Mouse (Mus musculus) neural tube, embryonic 15.5 days (tissue): ENCODE results near the gene Myo6. TPM values are rescaled to one million over a fixed set of nuclear protein-coding genes. Genes with fewer than 3 reads are reported as not detected.
A peak's percentile ranks its signal among the peaks of the same experiment; 100 is the strongest.

ENCODE experiments used
- ATAC-seq: fragments of 200-750 bp; cut with Nextera tagmentation; 2 replicates; pipeline ENCODE4 v1.8.0; 2017; ENCODE audit warnings: mild to moderate bottlenecking, moderate TSS enrichment, moderate library complexity; ENCODE audit not compliant: low FRiP score
- H3K27ac ChIP-seq: fragments of 300-500 bp; sonication (generic); replicated peaks from 2 replicates; pipeline ENCODE4 v1.5.1; 2015; ENCODE audit warnings: mild to moderate bottlenecking, inconsistent platforms
- H3K27me3 ChIP-seq: fragments of 300-500 bp; sonication (generic); replicated peaks from 2 replicates; pipeline ENCODE4 v1.6.1; 2015; ENCODE audit warnings: inconsistent platforms
- H3K36me3 ChIP-seq: fragments of 300-500 bp; sonication (generic); 2 replicates; pipeline ENCODE4 v1.6.1; 2015; ENCODE audit warnings: inconsistent platforms
- H3K4me1 ChIP-seq: fragments of 300-500 bp; sonication (generic); 2 replicates; pipeline ENCODE4 v1.6.1; 2015; ENCODE audit warnings: inconsistent platforms
- H3K4me2 ChIP-seq: fragments of 300-500 bp; sonication (generic); 2 replicates; pipeline ENCODE4 v1.6.1; 2015; ENCODE audit warnings: inconsistent platforms, mild to moderate bottlenecking, moderate library complexity
- H3K4me3 ChIP-seq: fragments of 300-500 bp; sonication (generic); replicated peaks from 2 replicates; pipeline ENCODE4 v1.5.1; 2015; ENCODE audit warnings: mild to moderate bottlenecking, inconsistent platforms
- H3K9ac ChIP-seq: fragments of 300-500 bp; sonication (generic); replicated peaks from 2 replicates; pipeline ENCODE4 v1.6.1; 2015; ENCODE audit warnings: mild to moderate bottlenecking, inconsistent platforms
- H3K9me3 ChIP-seq: fragments of 300-500 bp; sonication (generic); replicated peaks from 2 replicates; pipeline ENCODE4 v1.6.1; 2016; ENCODE audit warnings: inconsistent platforms
- WGBS: fragments of 180-500 bp; shearing (Covaris S2); methylation state at CpG from one replicate; pipeline ENCODE4 v1.1.7; 2015; ENCODE audit warnings: mixed read lengths; 5-methylcytosine and 5-hydroxymethylcytosine counted together
- polyA plus RNA-seq: library from polyadenylated mRNA; unstranded; fragments of >200 nt; fragmentation: Nextera tagmentation; extraction: Ambion mirVana; gene quantifications from 2 replicates; pipeline ENCODE4 v1.2.1, GENCODE M21; 2015

The Myo6 gene
- polyA plus RNA-seq, 1 experiment from 2014 or later, result 18.1 TPM

GRCm38 (mm10) chr9:80277770-80278169 lies 112.9 kb downstream of the Myo6 start:
- Histone ChIP-seq H3K4me2 (no peak overlapping the region), H3K4me3 (no peak overlapping the region), H3K4me1 (no peaks in the 10 kb centered on the region), H3K9ac (no peak overlapping the region), H3K36me3 (peaks cover 6% of the 10 kb centered on the region; the same call in 1 of the 2 replicates), H3K27ac (no peak overlapping the region), H3K9me3 (no peaks in the 10 kb centered on the region), H3K27me3 (no peaks in the 10 kb centered on the region)
- no peak for ATAC-seq
- WGBS, result 85% methylated on average over 6 of the region's 6 CpGs

GRCm38 (mm10) chr9:80280724-80281123 lies 115.9 kb downstream of the Myo6 start:
- ATAC-seq, result no peak
- Histone ChIP-seq H3K4me1 (no peaks in the 10 kb centered on the region), H3K4me3 (no peak overlapping the region), H3K9me3 (no peaks in the 10 kb centered on the region), H3K27me3 (no peaks in the 10 kb centered on the region), H3K36me3 (peaks cover 11% of the 10 kb centered on the region), H3K9ac (no peak overlapping the region), H3K27ac (no peak overlapping the region), H3K4me2 (no peak overlapping the region)
- 95% methylated on average over 1 of the region's 1 CpGs for WGBS

- no peak overlapping the region for H3K4me2 ChIP-seq
- H3K4me3 ChIP-seq, result no peak overlapping the region
- no peaks in the 10 kb centered on the region for H3K4me1 ChIP-seq
- ATAC-seq, result no peak
- no peaks in the 10 kb centered on the region for H3K9me3 ChIP-seq
- H3K27ac ChIP-seq, result no peak overlapping the region
- H3K9ac ChIP-seq, result no peak overlapping the region
- WGBS, result 98% methylated on average over 3 of the region's 3 CpGs
- peaks cover 10% of the 10 kb centered on the region for H3K36me3 ChIP-seq
- H3K27me3 ChIP-seq, result no peaks in the 10 kb centered on the region
These were observed 117.6 kb downstream of the Myo6 start for GRCm38 (mm10) chr9:80282426-80282825.

- Histone ChIP-seq H3K4me2 (no peak overlapping the region), H3K9me3 (no peaks in the 10 kb centered on the region), H3K36me3 (peaks cover 7% of the 10 kb centered on the region), H3K9ac (no peak overlapping the region), H3K27me3 (no peaks in the 10 kb centered on the region), H3K4me3 (no peak overlapping the region), H3K27ac (no peak overlapping the region), H3K4me1 (no peaks in the 10 kb centered on the region)
- ATAC-seq, result no peak
- WGBS, result 87% methylated on average over 2 of the region's 2 CpGs
These were observed 119.8 kb downstream of the Myo6 start for GRCm38 (mm10) chr9:80284539-80285174.

GRCm38 (mm10) chr9:80286845-80287244 lies 122.0 kb downstream of the Myo6 start:
- H3K27ac ChIP-seq, result no peak overlapping the region
- no peaks in the 10 kb centered on the region for H3K4me1 ChIP-seq
- H3K4me3 ChIP-seq, result no peak overlapping the region
- peaks cover 7% of the 10 kb centered on the region for H3K36me3 ChIP-seq
- 82% methylated on average over 7 of the region's 7 CpGs for WGBS
- no peak for ATAC-seq
- no peak overlapping the region for H3K4me2 ChIP-seq
- no peaks in the 10 kb centered on the region for H3K27me3 ChIP-seq
- no peak overlapping the region for H3K9ac ChIP-seq
- H3K9me3 ChIP-seq, result no peaks in the 10 kb centered on the region

GRCm38 (mm10) chr9:80293056-80293584 lies 128.3 kb downstream of the Myo6 start:
- ATAC-seq, result no peak
- no peak overlapping the region for H3K9ac ChIP-seq
- H3K4me1 ChIP-seq, result no peaks in the 10 kb centered on the region
- H3K4me3 ChIP-seq, result no peak overlapping the region
- H3K27ac ChIP-seq, result no peak overlapping the region
- 66% methylated on average over 2 of the region's 2 CpGs for WGBS
- H3K27me3 ChIP-seq, result no peaks in the 10 kb centered on the region
- peaks cover 7% of the 10 kb centered on the region for H3K36me3 ChIP-seq
- no peak overlapping the region for H3K4me2 ChIP-seq
- H3K9me3 ChIP-seq, result no peaks in the 10 kb centered on the region

GRCm38 (mm10) chr9:80296086-80296485 lies 131.3 kb downstream of the Myo6 start:
- Histone ChIP-seq H3K36me3 (peaks cover 5% of the 10 kb centered on the region), H3K4me2 (no peak overlapping the region), H3K4me1 (no peaks in the 10 kb centered on the region), H3K9ac (no peak overlapping the region), H3K4me3 (no peak overlapping the region), H3K9me3 (no peaks in the 10 kb centered on the region), H3K27me3 (no peaks in the 10 kb centered on the region), H3K27ac (no peak overlapping the region)
- WGBS, result 84% methylated on average over 4 of the region's 4 CpGs
- ATAC-seq, result no peak

- WGBS, result 94% methylated on average over 9 of the region's 9 CpGs
- Histone ChIP-seq H3K4me1 (no peaks in the 10 kb centered on the region), H3K27me3 (no peaks in the 10 kb centered on the region), H3K9ac (no peak overlapping the region), H3K9me3 (no peaks in the 10 kb centered on the region), H3K4me2 (no peak overlapping the region), H3K36me3 (no peaks in the 10 kb centered on the region), H3K4me3 (no peak overlapping the region), H3K27ac (no peak overlapping the region)
- ATAC-seq, result no peak
These were observed 134.2 kb downstream of the Myo6 start for GRCm38 (mm10) chr9:80299031-80299430.

- Histone ChIP-seq H3K36me3 (no peaks in the 10 kb centered on the region), H3K9ac (no peak overlapping the region), H3K9me3 (no peaks in the 10 kb centered on the region), H3K27ac (no peak overlapping the region), H3K4me2 (no peak overlapping the region), H3K27me3 (no peaks in the 10 kb centered on the region), H3K4me3 (no peak overlapping the region), H3K4me1 (no peaks in the 10 kb centered on the region)
- ATAC-seq, result no peak
- 78% methylated on average over 4 of the region's 4 CpGs for WGBS
These were observed 138.7 kb downstream of the Myo6 start for GRCm38 (mm10) chr9:80303518-80303917.

- H3K4me1 ChIP-seq, result no peaks in the 10 kb centered on the region
- H3K4me2 ChIP-seq, result no peak overlapping the region
- H3K27me3 ChIP-seq, result no peaks in the 10 kb centered on the region
- peak; percentile 28; the same call in 1 of the 2 replicates for ATAC-seq
- WGBS, result 87% methylated on average over 4 of the region's 4 CpGs
- H3K27ac ChIP-seq, result no peak overlapping the region
- no peaks in the 10 kb centered on the region for H3K9me3 ChIP-seq
- H3K9ac ChIP-seq, result no peak overlapping the region
- H3K36me3 ChIP-seq, result no peaks in the 10 kb centered on the region
- H3K4me3 ChIP-seq, result no peak overlapping the region
These were observed 141.6 kb downstream of the Myo6 start for GRCm38 (mm10) chr9:80306390-80306789.

GRCm38 (mm10) chr9:80306853-80307252 lies 142.0 kb downstream of the Myo6 start:
- WGBS, result 43% methylated on average over 11 of the region's 11 CpGs
- no peaks in the 10 kb centered on the region for H3K9me3 ChIP-seq
- H3K27me3 ChIP-seq, result no peaks in the 10 kb centered on the region
- peak overlapping the region; percentile 29; the same call in 1 of the 2 replicates for H3K9ac ChIP-seq
- peak overlapping the region; percentile 34 for H3K4me2 ChIP-seq
- peak; percentile 61; the same call in 1 of the 2 replicates for ATAC-seq
- no peaks in the 10 kb centered on the region for H3K36me3 ChIP-seq
- H3K4me1 ChIP-seq, result no peaks in the 10 kb centered on the region
- H3K27ac ChIP-seq, result no peak overlapping the region
- H3K4me3 ChIP-seq, result no peak overlapping the region

GRCm38 (mm10) chr9:80307629-80308028 lies 142.8 kb downstream of the Myo6 start:
- no peak overlapping the region for H3K27ac ChIP-seq
- H3K4me2 ChIP-seq, result no peak overlapping the region
- H3K9ac ChIP-seq, result no peak overlapping the region
- no peaks in the 10 kb centered on the region for H3K4me1 ChIP-seq
- H3K4me3 ChIP-seq, result no peak overlapping the region
- H3K9me3 ChIP-seq, result no peaks in the 10 kb centered on the region
- ATAC-seq, result no peak
- no peaks in the 10 kb centered on the region for H3K36me3 ChIP-seq
- WGBS, result 90% methylated on average over 13 of the region's 13 CpGs
- H3K27me3 ChIP-seq, result no peaks in the 10 kb centered on the region
